Mouse (Mus musculus) C2C12 (cell line): ENCODE measurements around the gene Trcg1. TPM values are rescaled to one million over a fixed set of nuclear protein-coding genes. Genes with fewer than 3 reads are reported as not detected.

Experiments used
- H3K27me3 ChIP-seq: one replicate; pipeline ENCODE4 v1.6.1; 2011; ENCODE audit not compliant: control insufficient read depth, insufficient read depth, insufficient read length
- H3K36me3 ChIP-seq: one replicate; pipeline ENCODE4 v1.6.1; 2011; ENCODE audit not compliant: control insufficient read depth, insufficient read depth
- H3K4me3 ChIP-seq: one replicate; pipeline ENCODE4 v1.5.1; 2011; ENCODE audit warnings: mild to moderate bottlenecking, control low read depth; ENCODE audit not compliant: poor library complexity, insufficient read depth, severe bottlenecking
- H3K79me2 ChIP-seq: one replicate; pipeline ENCODE4 v1.6.1; 2011; ENCODE audit not compliant: control insufficient read depth, insufficient read depth
- H3K79me3 ChIP-seq: one replicate; pipeline ENCODE4 v1.6.1; 2011; ENCODE audit warnings: low read depth, control low read depth
- H3ac ChIP-seq: one replicate; pipeline ENCODE3; 2011; ENCODE audit warnings: low read depth; ENCODE audit not compliant: control insufficient read depth, insufficient read length
- CEBPB ChIP-seq: IDR thresholded peaks from one replicate; pipeline ENCODE4 v1.6.1; 2011; ENCODE audit warnings: low read depth, mild to moderate bottlenecking, control low read depth, moderate library complexity
- CTCF ChIP-seq: IDR thresholded peaks from one replicate; pipeline ENCODE4 v1.5.1; 2011; ENCODE audit not compliant: control insufficient read depth, insufficient read depth, insufficient read length
- FOSL1 ChIP-seq: IDR thresholded peaks from one replicate; pipeline ENCODE4 v1.8.0; 2011; ENCODE audit warnings: mild to moderate bottlenecking, low read length; ENCODE audit not compliant: poor library complexity, insufficient read depth, severe bottlenecking
- MAX ChIP-seq: IDR thresholded peaks from one replicate; pipeline ENCODE4 v1.6.1; 2011; ENCODE audit warnings: mild to moderate bottlenecking, control low read depth
- MYOD1 ChIP-seq: IDR thresholded peaks from one replicate; pipeline ENCODE4 v1.6.1; 2011; ENCODE audit warnings: low read depth; ENCODE audit not compliant: control insufficient read depth, insufficient read length
- MYOG ChIP-seq: IDR thresholded peaks from one replicate; pipeline ENCODE4 v1.6.1; 2011; ENCODE audit not compliant: control insufficient read depth, insufficient read length; ENCODE audit errors: extremely low read depth
- USF1 ChIP-seq: IDR thresholded peaks from one replicate; pipeline ENCODE4 v1.6.1; 2011; ENCODE audit warnings: low read depth, mild to moderate bottlenecking, control low read depth, moderate library complexity
- polyA plus RNA-seq: library from polyadenylated mRNA; unstranded; fragments of >200 nt; fragmentation: generic; extraction: Trizol; gene quantifications from one replicate; pipeline ENCODE4 v1.2.1, GENCODE M21; 2012; ENCODE audit warnings: missing spikeins

Gene Trcg1
- polyA plus RNA-seq, 1 experiment = not detected

GRCm38 (mm10) chr9:57212448-57213222 lies 23.7 kb upstream of the Trcg1 start:
- H3K79me3 ChIP-seq = no peaks in the 10 kb centered on the region
- no peaks in the 10 kb centered on the region for H3K27me3 ChIP-seq
- no peak overlapping the region for H3K4me3 ChIP-seq
- H3K36me3 ChIP-seq = no peaks in the 10 kb centered on the region
- TF ChIP-seq MYOD1 = peak; percentile 31
- no peak for TF ChIP-seq CEBPB
- no peak overlapping the region for H3ac ChIP-seq
- no peaks in the 10 kb centered on the region for H3K79me2 ChIP-seq

DNA sequence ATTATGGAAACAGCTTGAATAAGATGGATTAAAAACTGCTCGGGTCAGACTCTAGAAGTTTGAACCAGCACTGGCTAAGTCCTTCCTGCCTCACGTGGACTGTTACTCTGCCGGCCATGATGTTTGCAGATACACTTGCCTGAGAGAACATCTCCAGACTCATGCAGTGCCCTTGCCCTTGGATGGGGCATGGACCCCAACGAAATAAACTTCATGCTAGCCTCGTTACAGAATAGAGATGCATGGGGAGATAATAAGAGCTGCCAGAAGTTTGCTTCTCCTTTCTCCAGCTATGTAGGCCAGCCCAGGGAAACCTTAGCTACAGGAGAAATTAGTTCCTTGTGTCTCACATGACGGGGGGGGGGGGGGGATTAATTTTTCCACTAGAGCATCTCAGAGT lies 21.9 kb upstream of the Trcg1 start:
- H3K36me3 ChIP-seq = no peaks in the 10 kb centered on the region
- no peak overlapping the region for H3ac ChIP-seq
- no peak overlapping the region for H3K4me3 ChIP-seq
- H3K79me3 ChIP-seq = no peaks in the 10 kb centered on the region
- TF ChIP-seq USF1 (no peak), CTCF (no peak), MYOG (no peak), MAX (no peak), FOSL1 (no peak), CEBPB (no peak), MYOD1 (no peak)
- H3K27me3 ChIP-seq = no peaks in the 10 kb centered on the region
- no peaks in the 10 kb centered on the region for H3K79me2 ChIP-seq

DNA sequence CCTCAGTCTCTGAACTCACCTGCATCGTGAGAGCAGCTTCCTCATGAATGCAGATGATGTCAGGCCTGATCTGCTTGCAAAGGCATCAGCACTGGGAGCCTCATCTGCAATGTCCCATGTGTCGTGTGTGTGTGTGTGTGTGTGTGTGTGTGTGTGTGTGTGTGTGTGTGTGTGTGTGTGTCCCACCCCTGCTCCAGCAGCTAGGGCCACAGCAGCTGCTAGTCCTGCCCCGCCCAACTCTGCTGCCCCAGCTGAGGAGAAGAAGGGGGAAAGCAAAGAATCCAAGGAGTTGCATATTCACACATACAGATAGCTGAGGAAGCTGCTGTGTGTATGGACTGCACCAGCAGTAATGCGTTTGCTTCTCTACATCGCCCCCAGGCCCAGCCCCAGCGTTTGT lies 19.1 kb upstream of the Trcg1 start:
- no peak overlapping the region for H3K4me3 ChIP-seq
- H3K36me3 ChIP-seq = no peaks in the 10 kb centered on the region
- H3K79me3 ChIP-seq = no peaks in the 10 kb centered on the region
- H3ac ChIP-seq = no peak overlapping the region
- H3K79me2 ChIP-seq = no peaks in the 10 kb centered on the region
- no peak for TF ChIP-seq MYOG
- TF ChIP-seq FOSL1 = no peak
- no peak for TF ChIP-seq MYOD1
- no peak for TF ChIP-seq USF1
- no peak for TF ChIP-seq CEBPB
- TF ChIP-seq CTCF = no peak
- no peak for TF ChIP-seq MAX
- no peaks in the 10 kb centered on the region for H3K27me3 ChIP-seq

DNA sequence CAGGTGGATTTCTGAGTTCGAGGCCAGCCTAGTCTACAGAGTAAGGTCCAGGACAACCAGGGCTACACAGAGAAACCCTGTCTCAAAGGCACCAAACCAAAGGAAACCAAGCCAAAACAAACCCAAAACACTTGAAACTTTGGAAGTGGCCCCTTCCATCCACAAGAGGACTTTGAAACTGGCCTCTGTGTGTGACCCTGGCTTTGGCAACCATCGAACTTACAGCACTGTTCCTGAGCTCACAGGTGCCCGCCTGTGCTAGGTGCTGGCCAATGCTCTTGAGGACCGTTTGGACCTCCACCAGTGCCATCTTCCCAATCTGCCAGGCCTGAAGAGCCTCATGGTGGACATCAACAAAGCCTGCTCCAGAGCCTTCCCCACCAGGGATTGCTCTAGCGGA lies 17.6 kb upstream of the Trcg1 start:
- H3K79me2 ChIP-seq = no peaks in the 10 kb centered on the region
- H3K36me3 ChIP-seq = no peaks in the 10 kb centered on the region
- no peaks in the 10 kb centered on the region for H3K27me3 ChIP-seq
- H3ac ChIP-seq = no peak overlapping the region
- no peak overlapping the region for H3K4me3 ChIP-seq
- TF ChIP-seq CTCF (no peak), MYOG (no peak), CEBPB (no peak), USF1 (no peak), MAX (no peak), MYOD1 (no peak), FOSL1 (no peak)
- H3K79me3 ChIP-seq = no peaks in the 10 kb centered on the region

GRCm38 (mm10) chr9:57219511-57219910 lies 16.8 kb upstream of the Trcg1 start:
- no peaks in the 10 kb centered on the region for H3K79me3 ChIP-seq
- no peaks in the 10 kb centered on the region for H3K79me2 ChIP-seq
- no peak overlapping the region for H3K4me3 ChIP-seq
- H3K27me3 ChIP-seq = no peaks in the 10 kb centered on the region
- TF ChIP-seq CEBPB (no peak), MYOD1 (no peak), FOSL1 (no peak), USF1 (no peak), CTCF (no peak), MYOG (no peak), MAX (no peak)
- no peak overlapping the region for H3ac ChIP-seq
- no peaks in the 10 kb centered on the region for H3K36me3 ChIP-seq

DNA sequence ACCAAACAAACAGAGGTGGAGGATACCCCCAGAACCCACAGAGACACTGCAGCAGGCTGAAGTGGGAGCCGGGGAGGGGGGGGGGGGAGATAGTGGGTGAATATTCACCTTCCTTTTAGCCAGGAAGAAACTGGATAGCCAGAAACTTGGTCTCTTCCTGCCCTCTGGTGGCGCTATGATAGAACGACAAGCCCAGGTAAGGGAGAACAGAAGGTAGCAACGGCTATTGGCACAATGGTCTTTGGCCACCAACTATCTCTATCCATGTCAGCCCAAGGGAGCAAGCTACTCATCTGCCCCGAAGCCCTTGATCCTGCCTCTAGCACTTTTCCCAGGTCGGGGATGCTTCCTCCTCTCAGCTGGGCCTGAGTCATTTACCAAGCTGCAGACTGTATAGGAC lies 16.0 kb upstream of the Trcg1 start:
- no peaks in the 10 kb centered on the region for H3K79me2 ChIP-seq
- TF ChIP-seq MAX = no peak
- TF ChIP-seq MYOD1 = no peak
- TF ChIP-seq CTCF = peak; percentile 11
- H3K4me3 ChIP-seq = no peak overlapping the region
- no peak overlapping the region for H3ac ChIP-seq
- no peaks in the 10 kb centered on the region for H3K79me3 ChIP-seq
- no peaks in the 10 kb centered on the region for H3K27me3 ChIP-seq
- H3K36me3 ChIP-seq = no peaks in the 10 kb centered on the region
